Mouse (Mus musculus) heart, adult 11 months (tissue): Measurements from ENCODE around the gene Ankrd13a.
A peak's percentile ranks its signal among the peaks of the same experiment; 100 is the strongest.

Source experiments
- DNase-seq: peaks from one replicate; pipeline ENCODE4 v3.0.0; 2022

Ankrd13a gene

DNA sequence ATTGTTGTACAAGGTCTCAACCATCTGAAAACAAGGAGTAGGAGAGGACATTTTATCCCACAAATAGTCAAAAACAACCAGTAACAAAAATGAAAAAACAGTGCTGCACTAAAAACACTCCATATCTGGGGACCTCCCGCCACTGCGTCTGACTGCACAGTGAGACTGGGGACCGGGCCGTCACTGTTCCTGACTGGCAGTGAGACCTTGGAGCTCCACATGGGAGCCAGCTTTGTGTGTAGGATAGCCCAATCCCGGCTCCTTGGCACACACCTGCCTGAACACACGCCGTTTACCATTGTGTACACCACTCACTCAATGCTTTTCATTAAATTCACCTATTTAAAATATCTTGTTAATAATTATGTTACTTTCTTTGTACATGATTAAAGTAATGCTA, 7.3 kb upstream of the Ankrd13a start:
- DNase-seq, result no peak

DNA sequence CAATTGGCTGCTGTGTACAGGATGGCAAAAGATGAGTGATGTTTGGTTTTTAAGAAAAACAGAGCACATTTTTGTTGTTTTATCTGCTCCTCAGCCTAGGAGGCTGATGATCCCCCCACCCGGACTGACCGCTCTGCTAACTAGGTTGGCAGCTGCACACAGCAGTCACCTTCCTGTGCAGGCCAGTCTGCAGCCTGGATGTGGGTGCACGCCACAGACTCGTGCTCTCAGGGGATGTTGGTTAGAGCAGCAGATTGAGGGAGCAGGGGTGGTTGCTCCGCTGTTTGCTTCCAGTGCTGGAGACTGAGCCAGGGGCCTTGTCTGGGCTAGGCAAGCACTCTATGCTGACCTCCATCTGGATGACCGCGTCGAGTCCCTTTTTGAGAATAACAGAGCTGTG, 4.7 kb upstream of the Ankrd13a start:
- no peak for DNase-seq

DNA sequence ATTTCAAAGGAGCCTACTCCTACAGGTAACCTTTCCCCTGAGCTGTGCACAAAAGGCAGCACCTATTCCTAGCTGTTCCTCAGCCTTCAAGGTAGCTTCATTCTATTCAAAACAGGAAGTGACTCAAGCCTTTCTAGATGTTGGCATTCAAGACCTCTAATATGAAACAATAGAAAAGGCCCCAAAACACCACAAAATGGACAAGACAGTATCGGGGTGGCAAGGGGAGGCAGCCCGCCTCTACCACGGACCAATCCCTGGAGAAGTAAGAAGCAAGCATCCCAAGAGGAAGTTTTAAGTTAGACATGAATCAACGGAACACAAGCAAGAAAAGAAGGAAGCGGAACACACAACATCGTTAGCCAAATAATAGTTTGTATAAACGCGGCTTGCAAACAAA, 2.7 kb upstream of the Ankrd13a start:
- peak; percentile 84 for DNase-seq

DNA sequence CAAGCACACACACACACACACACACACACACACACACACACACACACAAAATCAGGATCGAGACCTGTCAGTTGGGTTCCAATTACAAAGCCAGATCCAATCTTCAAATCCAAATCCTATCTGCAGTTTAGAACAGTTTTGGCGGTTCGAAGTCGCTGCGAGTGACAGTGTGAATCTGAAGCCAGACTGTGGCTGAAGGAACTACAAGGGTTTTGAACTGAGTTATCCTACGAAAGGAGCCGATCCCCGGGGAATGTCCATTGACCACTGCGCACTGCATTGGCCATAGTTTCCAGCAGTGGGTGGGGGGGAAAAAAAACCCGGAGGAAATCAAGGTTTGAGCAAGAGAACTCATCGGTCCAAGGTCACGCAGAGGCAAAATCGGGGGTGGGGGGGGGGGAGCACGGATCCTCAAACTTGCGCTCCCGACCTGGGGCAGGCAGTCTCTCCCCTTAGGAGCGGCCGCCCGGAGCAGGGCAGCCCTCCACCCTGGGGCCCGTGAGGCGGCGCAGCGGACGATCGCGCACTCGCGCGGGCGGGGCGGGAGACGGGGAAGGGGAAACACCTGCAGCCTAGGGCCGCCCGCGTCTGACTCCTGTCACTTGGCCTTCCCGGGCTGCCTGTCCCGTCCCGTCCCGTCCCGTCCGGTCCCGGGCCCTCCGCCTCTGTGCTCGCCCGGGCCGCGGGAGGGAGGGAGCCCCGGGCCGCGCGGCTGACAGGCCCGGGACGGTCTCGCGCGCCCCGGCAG, 1.8 kb upstream of the Ankrd13a start:
- DNase-seq, result no peak

DNA sequence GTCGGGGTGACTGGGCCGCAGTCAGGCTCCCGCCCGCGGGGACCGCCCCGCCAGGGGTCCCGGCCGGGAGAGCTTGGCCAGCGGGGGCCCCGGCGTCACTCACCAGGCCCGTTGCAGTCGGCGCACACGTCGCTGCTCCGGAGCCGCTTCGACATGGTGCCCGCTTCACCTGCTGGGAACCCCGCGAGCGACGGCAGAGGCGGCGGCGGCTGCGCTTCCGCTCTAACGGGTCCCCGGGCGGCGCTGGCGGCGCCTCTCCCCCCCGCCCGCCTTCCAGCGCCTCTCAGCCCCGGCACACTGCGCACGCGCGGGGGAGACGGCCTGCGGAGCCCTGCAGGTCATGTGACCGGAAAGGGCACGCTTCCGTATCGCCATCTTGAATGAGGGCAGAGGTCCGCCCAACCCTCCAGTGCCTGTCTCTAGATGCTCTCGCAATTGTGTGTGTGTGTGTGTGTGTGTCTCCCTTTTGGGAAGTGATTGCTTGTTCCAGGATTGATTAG, 1.2 kb upstream of the Ankrd13a start:
- peak; percentile 100 for DNase-seq

DNA sequence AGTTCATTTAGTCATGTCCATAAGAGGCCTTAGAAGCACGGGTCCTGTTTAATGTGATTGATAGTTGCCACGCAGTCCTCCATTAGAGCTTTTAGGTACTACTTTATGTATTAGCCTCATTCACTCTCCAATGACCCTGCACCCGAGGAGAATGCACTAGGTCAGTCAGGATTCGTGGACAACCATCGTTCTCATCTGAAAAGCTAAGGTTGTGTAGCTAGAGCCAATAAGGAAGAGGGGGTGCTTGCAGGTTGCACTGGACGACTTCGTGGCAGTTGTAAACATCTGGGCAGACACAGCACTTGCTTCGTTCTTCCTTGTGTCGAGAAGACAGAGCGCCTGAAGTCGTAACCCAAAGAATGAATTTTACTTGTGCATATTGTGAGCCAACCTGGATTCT, 697 bp upstream of the Ankrd13a start:
- peak; percentile 93 for DNase-seq

DNA sequence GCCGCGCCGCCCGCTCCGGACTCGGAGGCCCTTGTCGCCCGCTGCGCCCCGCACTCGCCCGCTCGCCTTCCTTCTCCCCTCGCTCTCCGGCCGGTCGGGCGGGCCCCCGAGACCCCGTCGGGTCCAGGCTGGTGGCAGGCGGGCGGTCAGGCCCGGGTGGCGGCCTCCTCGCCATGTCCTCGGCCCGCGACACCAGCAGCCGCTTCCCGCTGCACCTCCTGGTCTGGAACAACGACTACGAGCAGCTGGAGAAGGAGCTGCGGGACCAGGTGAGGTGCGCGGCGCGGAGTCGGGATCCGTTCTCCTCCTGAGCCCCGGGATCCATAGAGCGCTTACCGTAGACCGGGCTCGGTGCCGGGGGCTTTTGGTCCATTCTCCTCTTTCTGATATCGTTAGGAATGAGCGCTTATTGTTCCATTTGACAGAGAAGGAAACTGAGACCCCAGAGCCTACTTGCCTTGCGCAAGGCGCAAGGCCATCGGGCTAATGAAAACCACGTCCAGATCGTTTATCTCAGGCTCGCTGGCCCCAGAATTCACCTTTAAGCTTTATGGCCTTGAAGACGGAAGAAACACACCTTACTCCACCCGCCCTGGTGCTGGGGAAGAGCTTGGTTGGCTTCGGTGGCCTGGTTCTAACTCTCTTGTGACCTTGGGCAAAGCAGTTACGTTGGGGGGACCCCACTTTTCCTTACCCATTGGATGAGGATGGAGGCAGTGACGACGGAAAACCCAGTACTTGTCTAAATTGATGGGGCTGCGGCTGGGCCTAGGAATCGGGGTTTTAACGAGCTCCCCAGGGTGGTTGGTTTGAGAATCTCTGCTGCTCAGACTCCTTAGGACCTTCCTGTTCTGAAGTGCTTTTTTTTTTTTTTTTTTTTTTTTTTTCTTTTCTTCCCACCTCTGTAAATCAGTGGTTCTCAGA, 841 bp downstream of the Ankrd13a start, which contains the start of gene Git2:
Git2 (minus strand) TSS at position 462 of the 924 bp plus-strand sequence.
- DNase-seq, result peak; percentile 92

DNA sequence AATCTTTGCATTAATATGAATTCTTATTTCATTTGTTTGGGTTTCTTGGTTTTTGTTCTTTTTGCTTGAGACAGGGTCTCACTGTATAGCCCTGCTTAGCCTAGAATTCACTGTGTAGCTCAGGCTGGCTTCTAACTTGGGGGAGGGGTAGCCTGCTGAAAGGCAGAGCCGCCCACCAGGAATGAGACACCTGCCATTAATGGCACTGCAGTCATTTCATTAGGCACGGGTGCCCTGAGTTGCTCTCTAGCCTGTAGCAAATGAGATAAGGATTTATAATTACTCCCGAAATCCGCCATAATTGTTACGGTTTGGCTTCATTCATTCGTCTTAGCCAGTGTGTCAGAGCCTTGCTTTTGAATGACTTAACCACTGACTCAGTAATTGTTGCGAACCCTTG, 1.7 kb downstream of the Ankrd13a start:
- DNase-seq, result no peak

DNA sequence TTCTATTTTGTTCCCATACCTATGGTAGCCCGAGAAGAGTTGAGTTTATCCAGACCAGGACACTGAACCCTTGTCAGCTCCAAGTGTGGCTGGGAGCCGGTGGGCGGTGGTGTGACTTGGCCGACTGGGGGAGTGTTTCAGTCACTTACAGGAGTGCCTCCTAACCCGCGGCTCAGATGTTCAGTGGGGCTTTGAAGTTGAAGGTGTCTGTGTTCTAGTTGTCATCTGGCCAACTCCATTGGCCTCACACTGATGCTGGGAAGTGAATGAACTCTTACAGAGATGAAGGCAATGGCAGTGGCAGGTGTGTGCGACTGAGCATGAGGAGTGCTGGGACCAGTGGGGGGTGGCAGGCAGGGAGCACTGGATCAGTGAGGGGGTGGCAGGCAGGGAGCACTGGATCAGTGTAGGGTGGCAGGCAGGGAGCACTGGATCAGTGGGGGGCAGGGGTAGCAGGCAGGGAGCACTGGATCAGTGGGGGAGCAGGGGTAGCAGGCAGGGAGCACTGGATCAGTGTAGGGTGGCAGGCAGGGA, 5.5 kb downstream of the Ankrd13a start:
- no peak for DNase-seq

DNA sequence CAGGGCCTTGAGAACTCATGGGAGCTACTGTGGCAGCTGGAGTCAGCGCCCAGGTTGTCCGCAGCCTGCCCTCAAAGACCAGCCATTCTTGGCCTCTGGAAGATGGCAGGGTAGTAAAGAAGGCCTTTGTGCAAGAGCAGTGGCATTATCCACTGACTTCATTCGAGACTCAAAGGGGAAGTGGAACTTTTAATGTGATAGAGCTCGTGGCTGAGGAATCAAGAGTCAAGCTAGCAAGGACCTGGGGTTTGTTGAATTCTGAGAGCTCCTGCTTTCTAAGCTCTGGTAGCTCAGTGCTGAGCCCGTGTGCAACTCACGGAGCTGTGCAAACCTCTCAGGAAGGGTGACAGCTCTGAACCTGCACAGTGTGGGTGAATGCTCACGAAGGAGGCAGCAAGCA, 6.4 kb downstream of the Ankrd13a start:
- DNase-seq, result no peak

DNA sequence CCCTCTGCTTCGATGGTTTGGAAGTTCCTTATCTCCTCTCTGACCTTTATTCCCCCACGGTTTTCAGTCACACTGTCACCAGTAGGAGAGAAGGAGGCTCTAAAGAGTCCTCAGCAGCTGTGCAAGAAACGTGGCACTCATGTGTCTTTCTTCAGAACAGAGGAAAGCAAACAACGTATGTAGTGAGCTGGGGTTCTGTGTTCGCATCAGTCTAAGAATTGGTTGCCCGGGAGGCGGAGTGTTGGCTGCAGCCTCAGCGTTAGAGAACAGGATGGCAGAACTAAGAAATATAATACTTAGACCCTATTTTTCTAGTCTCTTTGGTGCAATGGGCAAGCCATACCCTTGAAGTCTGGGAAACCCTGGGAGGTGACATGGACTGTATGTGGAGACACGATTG, 8.5 kb downstream of the Ankrd13a start:
- DNase-seq, result no peak

DNA sequence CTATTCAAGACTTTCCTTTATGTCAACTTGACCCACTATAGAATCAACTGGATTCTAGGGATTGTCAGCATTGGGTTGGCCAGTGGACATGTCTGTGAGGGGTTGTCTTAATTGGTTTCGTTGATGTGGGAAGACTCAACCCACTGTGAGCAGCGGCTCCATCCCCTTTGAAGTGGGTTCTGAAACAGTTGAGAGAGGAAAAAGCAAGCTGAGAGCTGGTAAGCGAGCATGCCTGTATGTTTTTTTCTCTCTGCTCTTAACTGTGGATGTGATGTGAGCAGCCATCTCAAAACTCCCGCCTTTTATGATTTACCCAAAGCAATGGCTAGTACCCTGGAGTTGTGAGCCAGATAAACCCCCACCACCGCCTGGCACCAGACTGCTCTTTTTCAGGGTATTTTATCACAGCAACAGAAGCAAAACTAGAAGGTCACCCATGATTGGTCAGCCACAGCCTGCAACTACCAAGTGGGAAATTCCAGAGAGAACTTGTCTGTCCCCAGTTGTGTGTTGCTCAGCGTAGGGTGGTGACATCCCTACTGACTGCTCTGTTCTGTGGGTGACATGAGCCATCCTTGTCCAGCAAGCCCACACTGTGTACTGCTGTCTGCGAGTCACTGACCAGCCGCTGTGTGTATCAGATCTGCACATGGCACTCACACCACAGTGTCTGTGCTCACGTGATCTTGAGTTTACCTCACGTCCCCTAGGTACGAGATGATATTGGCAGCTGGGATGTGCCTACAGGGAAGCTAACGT, 9.1 kb downstream of the Ankrd13a start:
- DNase-seq, result peak; percentile 94

DNA sequence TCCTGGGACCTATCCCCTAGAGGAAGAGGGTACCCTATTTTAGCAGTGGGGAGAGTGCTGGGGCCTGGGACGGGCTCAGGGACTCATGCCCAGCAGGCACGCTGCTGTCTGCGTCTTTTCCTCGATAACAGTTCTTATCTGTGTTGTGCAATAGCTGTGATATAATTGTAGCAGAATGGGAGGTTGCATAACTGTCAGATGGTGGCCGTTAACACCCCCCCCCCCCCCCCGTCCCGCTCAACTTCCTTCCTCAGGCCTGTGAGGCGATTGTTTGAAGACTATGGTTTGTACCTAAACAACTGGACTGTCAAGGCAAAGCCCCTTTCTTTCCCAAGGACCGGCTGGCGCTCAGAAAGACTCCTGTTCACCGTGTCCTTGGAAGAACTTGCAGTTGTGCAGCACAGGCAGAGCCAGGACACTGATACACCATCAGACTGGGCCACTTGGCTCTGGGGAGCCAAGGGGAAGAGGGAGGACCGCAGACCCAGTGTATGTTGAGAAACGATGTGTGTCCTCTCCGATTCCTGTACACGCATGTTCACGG, 10.2 kb downstream of the Ankrd13a start:
- peak; percentile 98 for DNase-seq

DNA sequence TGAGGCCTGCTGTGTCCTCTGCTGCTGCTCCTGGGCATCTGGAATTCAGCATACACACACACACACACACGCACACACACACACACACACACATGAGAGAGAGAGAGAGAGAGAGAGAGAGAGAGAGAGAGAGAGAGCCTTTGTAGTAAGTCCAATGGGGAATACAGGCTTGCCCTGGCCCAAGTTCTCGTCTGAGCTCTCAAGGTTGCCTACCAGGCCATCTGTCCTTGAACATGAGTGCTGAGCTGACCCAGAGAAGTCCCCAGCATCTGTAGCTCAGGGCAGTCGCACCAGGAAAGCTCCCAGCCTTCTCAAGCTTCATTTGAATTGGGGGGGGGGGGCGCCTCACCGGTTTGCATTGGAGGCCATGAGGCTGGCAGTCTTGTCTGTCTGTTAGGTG, 10.7 kb downstream of the Ankrd13a start:
- no peak for DNase-seq

DNA sequence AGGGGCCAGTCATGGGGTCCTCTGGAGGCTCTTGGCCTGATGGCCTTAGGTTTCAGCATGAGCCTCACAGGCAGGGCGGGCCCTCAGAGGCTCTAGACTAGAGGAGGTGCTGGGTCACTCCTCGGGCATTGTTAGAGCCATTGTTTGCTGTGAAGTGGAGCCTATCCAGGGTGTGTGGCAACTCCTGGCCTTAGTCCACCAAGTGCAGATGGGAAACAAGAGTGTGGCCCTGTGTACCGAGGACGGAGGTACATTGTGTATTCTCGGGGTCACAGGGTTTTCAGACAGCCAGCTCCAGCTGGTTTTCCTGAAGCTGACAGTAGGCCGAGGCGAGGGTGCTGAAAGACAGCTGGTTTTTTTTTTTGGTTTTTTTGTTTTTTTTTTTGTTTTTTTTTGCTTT, 18.8 kb downstream of the Ankrd13a start:
- DNase-seq, result peak; percentile 98

DNA sequence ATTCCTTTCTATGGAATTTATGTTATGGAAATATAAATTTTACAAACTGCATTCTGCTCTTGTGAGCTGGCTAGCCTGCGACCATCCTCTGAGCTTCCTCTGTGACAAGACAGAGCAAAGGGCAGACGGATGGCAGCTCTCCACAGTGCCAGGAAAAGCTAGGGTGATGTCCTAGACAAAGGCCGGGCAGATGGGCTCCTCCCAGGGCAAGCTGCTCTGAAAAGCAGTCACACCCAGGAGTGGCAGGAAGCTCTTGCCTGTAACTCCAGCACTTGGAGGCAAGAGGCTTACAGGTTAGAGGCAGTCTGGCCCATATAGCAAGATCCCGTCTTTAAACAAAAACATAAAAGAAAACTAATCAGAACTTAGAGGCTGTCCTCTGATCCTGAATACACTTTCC, 20.1 kb downstream of the Ankrd13a start:
- no peak for DNase-seq

DNA sequence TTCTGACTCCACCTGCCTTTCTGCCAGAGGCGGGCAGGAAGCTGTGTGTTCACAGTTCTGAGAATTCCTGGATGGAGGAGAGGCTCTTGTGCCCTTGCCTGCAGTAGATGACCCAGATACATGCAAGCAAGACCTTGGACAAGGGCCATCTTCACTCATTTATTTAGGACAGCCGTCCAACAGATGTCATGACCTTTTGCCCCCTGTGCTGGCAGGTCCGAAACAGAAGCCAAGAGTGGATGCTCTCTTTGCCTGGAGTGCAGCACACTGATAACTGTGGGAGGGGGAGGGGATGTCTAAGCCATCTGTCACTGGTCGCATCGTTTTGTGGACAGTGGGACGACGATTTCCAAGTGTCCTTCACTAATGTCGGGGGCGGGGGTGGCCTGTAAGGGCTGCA, 20.8 kb downstream of the Ankrd13a start:
- DNase-seq, result no peak

DNA sequence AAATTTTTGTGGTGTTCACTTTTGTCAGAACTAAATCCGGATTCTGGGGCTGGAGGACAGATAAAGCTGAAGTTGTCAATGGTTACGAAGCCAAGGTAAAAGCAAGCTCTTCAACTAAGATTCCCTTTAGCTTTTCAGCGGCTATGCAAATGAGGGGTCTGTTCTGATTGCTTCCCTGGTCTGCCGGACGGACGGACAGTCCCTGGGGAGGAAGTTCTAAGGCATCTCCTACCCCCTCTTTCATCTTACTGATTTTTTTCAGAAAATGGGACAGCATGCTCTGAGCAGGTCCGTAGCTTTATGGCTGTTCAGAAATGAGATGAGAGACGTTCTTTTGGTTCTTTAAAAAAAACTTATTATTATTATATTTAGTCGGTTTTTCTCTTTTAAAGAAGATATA, 21.2 kb downstream of the Ankrd13a start:
- DNase-seq, result no peak

DNA sequence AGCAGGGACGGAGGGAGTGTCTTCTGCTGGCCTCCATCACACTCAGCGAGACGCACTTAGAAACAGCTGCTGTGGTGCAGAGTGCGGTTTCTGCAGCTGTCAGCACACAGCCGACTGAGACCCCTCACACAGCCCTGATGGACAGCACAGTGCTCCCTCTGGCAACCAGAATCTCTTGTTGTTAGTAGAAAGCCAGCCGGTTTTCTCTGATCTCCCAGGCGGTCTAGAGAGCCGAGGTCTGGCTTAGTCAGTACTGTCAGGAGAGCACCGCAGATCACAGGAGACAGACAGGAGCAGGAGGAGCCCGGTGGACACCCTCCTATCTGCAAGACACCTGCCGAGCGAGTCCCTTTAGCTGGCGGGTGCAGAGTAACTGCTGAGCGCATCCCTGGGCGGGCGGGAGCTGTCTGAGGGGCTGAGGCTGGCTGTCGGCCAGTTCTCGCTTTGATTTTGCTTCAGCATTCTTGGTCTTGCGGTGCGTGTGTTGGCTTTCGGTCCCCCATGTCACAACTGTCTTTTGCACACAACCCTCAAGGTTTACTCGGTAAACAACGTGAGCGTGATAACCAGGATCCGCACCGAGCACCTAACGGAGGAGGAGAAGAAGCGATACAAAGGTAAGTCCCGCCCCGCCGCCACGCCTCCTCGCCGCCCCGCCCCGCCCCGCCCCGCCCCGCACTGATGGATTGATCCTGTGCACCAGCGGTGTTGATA, 22.0 kb downstream of the Ankrd13a start:
- DNase-seq, result peak; percentile 91

DNA sequence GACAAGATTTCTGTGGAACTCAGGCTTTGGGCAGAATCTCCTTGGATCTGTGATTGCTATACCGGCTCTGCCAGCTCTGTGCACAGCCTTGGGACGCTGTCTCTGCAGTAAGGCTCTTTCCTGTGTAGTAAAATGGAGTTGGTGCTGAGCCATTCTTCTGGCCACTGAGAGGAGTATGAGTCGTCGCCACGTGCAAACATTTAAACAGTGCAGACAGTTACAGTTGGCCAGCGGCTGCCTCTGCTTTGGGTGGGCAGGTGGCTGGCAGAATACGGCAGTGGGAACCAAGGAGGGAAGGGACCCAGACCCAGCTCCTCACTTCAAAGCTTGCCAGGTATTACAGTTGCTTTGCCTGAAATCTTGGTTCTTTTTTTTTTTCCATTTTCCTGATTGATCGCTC, 22.8 kb downstream of the Ankrd13a start:
- DNase-seq, result no peak

DNA sequence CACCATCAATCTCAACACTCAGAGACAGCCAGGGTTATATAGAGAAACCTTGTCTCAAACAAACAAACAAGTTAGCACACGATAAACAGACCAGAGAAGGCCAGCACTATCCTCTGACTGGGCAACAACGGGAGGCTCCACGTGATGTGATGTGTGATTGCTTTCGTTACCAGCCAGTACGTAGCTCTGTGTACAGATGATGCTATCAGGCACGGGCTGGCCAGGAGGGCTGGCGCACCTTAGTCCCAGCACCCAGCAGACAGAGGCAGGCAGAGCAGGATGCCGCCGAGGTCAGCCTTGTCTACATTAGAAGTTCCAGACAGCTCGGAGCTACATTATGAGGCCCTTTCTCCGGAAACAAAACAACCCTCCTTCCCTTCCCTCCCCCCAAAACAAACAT, 25.4 kb downstream of the Ankrd13a start:
- no peak for DNase-seq

DNA sequence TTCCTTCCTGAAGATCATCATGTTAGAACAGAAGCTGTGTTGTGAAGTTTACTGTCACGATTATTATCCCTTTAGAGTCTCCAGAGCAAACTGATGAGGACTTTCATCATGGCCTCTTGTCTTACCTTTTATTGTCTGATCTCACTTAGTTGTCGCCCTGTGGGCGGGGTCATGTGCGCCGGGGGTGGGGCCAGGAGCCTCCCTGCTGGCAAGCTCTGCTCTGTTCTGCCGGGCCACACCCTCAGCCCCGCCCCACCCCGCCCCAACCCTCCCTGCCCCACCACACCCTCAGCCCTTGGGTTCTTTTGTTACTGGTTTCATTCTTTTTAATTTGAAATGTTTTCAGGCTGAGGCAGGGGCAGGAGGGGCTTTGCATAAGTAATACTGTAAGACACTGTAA, 26.6 kb downstream of the Ankrd13a start:
- DNase-seq, result no peak
